ENCODE assay signal across 14 mouse cellular contexts in the genomic region with DNA sequence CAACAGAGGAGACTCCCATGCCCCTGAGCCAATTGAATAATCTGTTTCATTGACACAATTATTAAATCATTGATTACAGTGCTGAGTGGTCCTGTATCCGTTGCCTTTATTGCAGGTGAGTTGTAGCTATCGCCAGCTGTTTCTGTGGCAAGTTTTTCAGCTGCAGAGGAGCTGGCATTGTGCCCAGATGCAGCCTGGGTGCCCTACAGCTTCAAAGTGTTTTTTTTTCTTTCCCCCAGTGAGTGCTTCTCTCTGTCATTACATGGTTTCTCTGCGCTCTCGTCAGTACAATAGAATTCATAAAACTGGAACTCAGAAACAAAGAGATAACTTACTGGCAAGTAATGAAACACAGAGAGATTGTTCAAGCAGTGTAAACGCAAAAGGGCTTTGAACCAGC.
DNase-seq lines count a peak whose midpoint lies in the region; ATAC-seq and TF ChIP-seq lines count a peak whose summit lies in the region.
"Had no signal": no experiment of that assay in that cellular context is flagged by ENCODE, and none has a peak within 500 bp of the region (broad histone marks: within the 10 kb centered on the region; RNA-seq: fewer than 3 reads in every experiment).

No protein-coding gene starts in this region.

- no peak overlapping the region for H3K4me3 ChIP-seq in heart, postnatal 0 days (ENCODE audit: low read depth, low read length)
- no peak overlapping the region for H3K4me3 ChIP-seq in lung, embryonic 14.5 days (ENCODE audit: low read depth, low read length)
- H3K4me3 ChIP-seq in hindbrain, postnatal 0 days (ENCODE audit: low read length), result no peak overlapping the region
- no peak overlapping the region for H3K4me3 ChIP-seq in liver, embryonic 12.5 days
- H3K4me3 ChIP-seq: embryonic facial prominence, embryonic 15.5 days had no signal

- H3K27me3 ChIP-seq in heart, postnatal 0 days (ENCODE audit: control insufficient read depth, insufficient read depth, low read length), result no peaks in the 10 kb centered on the region
- no peaks in the 10 kb centered on the region for H3K27me3 ChIP-seq in lung, embryonic 14.5 days (ENCODE audit: insufficient read depth, low read length)
- no peaks in the 10 kb centered on the region for H3K27me3 ChIP-seq in hindbrain, postnatal 0 days (ENCODE audit: insufficient read depth, low read length)
- no peaks in the 10 kb centered on the region for H3K27me3 ChIP-seq in liver, embryonic 12.5 days (replicated peaks)
- H3K27me3 ChIP-seq: embryonic facial prominence, embryonic 15.5 days had no signal

- H3K9me3 ChIP-seq in heart, postnatal 0 days (replicated peaks; ENCODE audit: control insufficient read depth, low read length), result no peaks in the 10 kb centered on the region
- no peaks in the 10 kb centered on the region for H3K9me3 ChIP-seq in lung, embryonic 14.5 days (ENCODE audit: low read depth, low read length)
- no peaks in the 10 kb centered on the region for H3K9me3 ChIP-seq in hindbrain, postnatal 0 days (ENCODE audit: low read length)
- no peaks in the 10 kb centered on the region for H3K9me3 ChIP-seq in liver, embryonic 12.5 days (replicated peaks)
- H3K9me3 ChIP-seq: embryonic facial prominence, embryonic 15.5 days had no signal

- WGBS in heart, postnatal 0 days, result 21% methylated on average over 5 of the region's 5 CpGs
- 37% methylated on average over 5 of the region's 5 CpGs for WGBS in lung, embryonic 14.5 days
- 17% methylated on average over 5 of the region's 5 CpGs for WGBS in hindbrain, postnatal 0 days
- WGBS in liver, embryonic 12.5 days (ENCODE audit: insufficient replicate concordance), result 67% methylated on average over 5 of the region's 5 CpGs

- DNase-seq in heart, postnatal 0 days (ENCODE audit: low spot score), result peak; percentile 6
- no peak for DNase-seq in heart, adult 8-10 months (ENCODE audit: low spot score)
- peak; percentile 33 for DNase-seq in lung, embryonic 14.5 days
- DNase-seq in lung, postnatal 14 days, result no peak
- DNase-seq in adrenal gland, adult 8-10 months, result peak; percentile 3
- DNase-seq in hindbrain, postnatal 0 days (ENCODE audit: low spot score), result peak; percentile 31
- DNase-seq: cerebellum, adult 11 months; gastrocnemius, postnatal 25 days; kidney, adult 11 months; lung, adult 18-20 months; right cerebral cortex, postnatal 25 days; thymus, adult 18-20 months had no signal

- H3K9ac ChIP-seq in heart, postnatal 0 days (replicated peaks; ENCODE audit: low read depth, low read length), result no peak overlapping the region
- H3K9ac ChIP-seq in lung, embryonic 14.5 days, result no peak overlapping the region
- no peak overlapping the region for H3K9ac ChIP-seq in hindbrain, postnatal 0 days (replicated peaks; ENCODE audit: low read length)
- no peak overlapping the region for H3K9ac ChIP-seq in liver, embryonic 12.5 days
- H3K9ac ChIP-seq: embryonic facial prominence, embryonic 15.5 days had no signal

- no peak for TF ChIP-seq EP300 in heart, postnatal 0 days (IDR thresholded peaks at IDR 0.05; ENCODE audit: low read depth)

- no peak overlapping the region for H3K4me2 ChIP-seq in heart, postnatal 0 days (ENCODE audit: low read depth, low read length)
- H3K4me2 ChIP-seq in lung, embryonic 14.5 days, result no peak overlapping the region
- H3K4me2 ChIP-seq in hindbrain, postnatal 0 days (ENCODE audit: low read depth, low read length), result no peak overlapping the region
- H3K4me2 ChIP-seq in liver, embryonic 12.5 days, result no peak overlapping the region
- H3K4me2 ChIP-seq: embryonic facial prominence, embryonic 15.5 days had no signal

- H3K27ac ChIP-seq in heart, postnatal 0 days (ENCODE audit: low read depth), result no peak overlapping the region
- no peak overlapping the region for H3K27ac ChIP-seq in lung, embryonic 14.5 days (ENCODE audit: low read depth)
- no peak overlapping the region for H3K27ac ChIP-seq in hindbrain, postnatal 0 days
- H3K27ac ChIP-seq in liver, embryonic 12.5 days, result no peak overlapping the region
- H3K27ac ChIP-seq: embryonic facial prominence, embryonic 15.5 days had no signal

- TF ChIP-seq CTCF in heart, postnatal 0 days (IDR thresholded peaks at IDR 0.05; ENCODE audit: low read depth), result no peak
- no peak for TF ChIP-seq CTCF in lung, embryonic 14.5 days (IDR thresholded peaks at IDR 0.05; ENCODE audit: low read depth)
- no peak for TF ChIP-seq CTCF in hindbrain, postnatal 0 days (IDR thresholded peaks at IDR 0.05; ENCODE audit: low read depth)

- peaks cover 3% of the 10 kb centered on the region; the same call in 1 of the 2 replicates for H3K4me1 ChIP-seq in heart, postnatal 0 days (ENCODE audit: control insufficient read depth, insufficient read depth)
- no peaks in the 10 kb centered on the region for H3K4me1 ChIP-seq in lung, embryonic 14.5 days (ENCODE audit: insufficient read depth)
- no peaks in the 10 kb centered on the region for H3K4me1 ChIP-seq in hindbrain, postnatal 0 days (ENCODE audit: insufficient read depth, low read length)
- H3K4me1 ChIP-seq in liver, embryonic 12.5 days, result no peaks in the 10 kb centered on the region
- H3K4me1 ChIP-seq: embryonic facial prominence, embryonic 15.5 days had no signal

- no peaks in the 10 kb centered on the region for H3K36me3 ChIP-seq in heart, postnatal 0 days (replicated peaks; ENCODE audit: control insufficient read depth, insufficient read depth, low read length)
- no peaks in the 10 kb centered on the region for H3K36me3 ChIP-seq in lung, embryonic 14.5 days (ENCODE audit: insufficient read depth)
- H3K36me3 ChIP-seq in hindbrain, postnatal 0 days (ENCODE audit: insufficient read depth, low read length), result no peaks in the 10 kb centered on the region
- no peaks in the 10 kb centered on the region for H3K36me3 ChIP-seq in liver, embryonic 12.5 days
- H3K36me3 ChIP-seq: embryonic facial prominence, embryonic 15.5 days had no signal

- no peak for ATAC-seq in heart, postnatal 0 days (ENCODE audit: insufficient read depth, low read depth)
- ATAC-seq in lung, embryonic 14.5 days (ENCODE audit: insufficient read depth), result no peak
- ATAC-seq in hindbrain, postnatal 0 days, result no peak
- no peak for ATAC-seq in liver, embryonic 12.5 days

Comparison
In these comparisons a context has a peak if more than half of its experiments do, and no peak if none do; other contexts are left out.
1. DNase-seq: peak in heart, postnatal 0 days (single experiment), lung, embryonic 14.5 days (single experiment), adrenal gland, adult 8-10 months (single experiment) and hindbrain, postnatal 0 days (single experiment); none in heart, adult 8-10 months (single experiment) and lung, postnatal 14 days (single experiment).